Mouse (Mus musculus): ENCODE results near the gene Cyp26a1. TPM values are rescaled to one million over a fixed set of nuclear protein-coding genes. Genes with fewer than 3 reads are reported as not detected.

The Cyp26a1 gene
- total RNA-seq, 2 experiments from 2014 or later: 0.25 TPM; not detected in 1

DNA sequence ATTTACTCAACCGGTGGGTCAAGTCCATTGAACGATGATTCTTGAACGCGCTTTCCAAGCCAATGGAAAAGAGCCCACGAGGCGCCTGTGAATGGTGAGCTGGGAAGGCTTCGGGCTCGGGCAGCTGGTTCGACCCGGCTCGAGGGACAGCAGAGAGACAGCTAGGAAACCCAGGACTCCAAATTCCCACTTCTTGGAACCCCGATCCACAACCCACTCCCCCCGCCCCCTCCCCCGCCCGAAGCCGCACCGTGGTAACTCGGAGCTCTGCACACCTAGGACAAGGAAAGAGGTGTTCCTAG lies 312 bp upstream of the Cyp26a1 start:
- intact Hi-C loops (cut with DNase I): no loop called here

DNA sequence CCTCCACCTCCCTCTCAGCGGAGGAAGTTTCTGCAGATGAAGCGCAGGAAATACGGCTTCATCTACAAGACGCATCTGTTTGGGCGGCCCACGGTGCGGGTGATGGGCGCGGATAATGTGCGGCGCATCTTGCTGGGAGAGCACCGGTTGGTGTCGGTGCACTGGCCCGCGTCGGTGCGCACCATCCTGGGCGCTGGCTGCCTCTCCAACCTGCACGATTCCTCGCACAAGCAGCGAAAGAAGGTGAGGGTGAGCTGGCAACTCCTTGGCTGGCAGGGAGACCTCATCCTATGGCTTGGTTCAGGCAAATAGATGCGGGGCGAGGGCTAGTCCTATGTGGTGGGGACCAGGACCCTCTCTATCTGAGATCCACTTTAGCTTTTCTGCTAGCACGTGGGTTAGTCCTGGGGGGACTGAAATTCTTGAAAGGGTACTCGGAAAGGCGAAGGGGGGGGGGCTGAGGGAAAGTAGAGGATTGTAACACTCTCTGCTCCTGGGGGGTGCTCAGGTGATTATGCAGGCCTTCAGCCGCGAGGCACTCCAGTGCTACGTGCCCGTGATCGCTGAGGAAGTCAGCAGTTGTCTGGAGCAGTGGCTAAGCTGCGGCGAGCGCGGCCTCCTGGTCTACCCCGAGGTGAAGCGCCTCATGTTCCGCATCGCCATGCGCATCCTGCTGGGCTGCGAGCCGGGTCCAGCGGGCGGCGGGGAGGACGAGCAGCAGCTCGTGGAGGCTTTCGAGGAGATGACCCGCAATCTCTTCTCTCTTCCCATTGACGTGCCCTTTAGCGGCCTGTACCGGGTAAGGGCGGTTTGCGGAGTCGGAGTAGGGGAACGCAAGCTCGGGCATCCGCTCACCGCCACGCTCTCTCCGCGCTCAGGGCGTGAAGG lies 919 bp downstream of the Cyp26a1 start:
- intact Hi-C loops (cut with DNase I): no loop called here
- no peak for DNase-seq (ENCODE audit: low spot score in 2 of 2)

More for the DNA sequence above, 312 bp upstream of the Cyp26a1 start:
- no peak for DNase-seq (ENCODE audit: low spot score in 2 of 2)

DNA sequence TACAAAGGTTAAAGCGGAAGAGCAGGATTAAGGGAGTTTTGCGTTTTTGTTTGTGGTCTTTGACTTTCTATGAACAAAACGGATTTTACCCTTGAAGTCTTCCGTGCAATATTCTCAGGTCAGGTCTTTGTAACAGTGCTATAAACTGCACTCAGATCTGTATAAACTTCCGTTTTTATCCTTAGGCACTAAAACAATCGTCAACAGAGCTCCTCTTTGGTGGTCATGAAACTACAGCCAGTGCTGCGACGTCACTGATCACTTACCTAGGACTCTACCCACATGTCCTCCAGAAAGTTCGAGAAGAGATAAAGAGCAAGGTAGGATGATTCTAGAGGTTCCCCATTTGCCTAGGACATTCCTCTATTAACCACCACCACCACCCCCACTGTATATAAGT lies 2.1 kb downstream of the Cyp26a1 start:
- no peak for DNase-seq (ENCODE audit: low spot score in 2 of 2)
- intact Hi-C loops (cut with DNase I): no loop called here

DNA sequence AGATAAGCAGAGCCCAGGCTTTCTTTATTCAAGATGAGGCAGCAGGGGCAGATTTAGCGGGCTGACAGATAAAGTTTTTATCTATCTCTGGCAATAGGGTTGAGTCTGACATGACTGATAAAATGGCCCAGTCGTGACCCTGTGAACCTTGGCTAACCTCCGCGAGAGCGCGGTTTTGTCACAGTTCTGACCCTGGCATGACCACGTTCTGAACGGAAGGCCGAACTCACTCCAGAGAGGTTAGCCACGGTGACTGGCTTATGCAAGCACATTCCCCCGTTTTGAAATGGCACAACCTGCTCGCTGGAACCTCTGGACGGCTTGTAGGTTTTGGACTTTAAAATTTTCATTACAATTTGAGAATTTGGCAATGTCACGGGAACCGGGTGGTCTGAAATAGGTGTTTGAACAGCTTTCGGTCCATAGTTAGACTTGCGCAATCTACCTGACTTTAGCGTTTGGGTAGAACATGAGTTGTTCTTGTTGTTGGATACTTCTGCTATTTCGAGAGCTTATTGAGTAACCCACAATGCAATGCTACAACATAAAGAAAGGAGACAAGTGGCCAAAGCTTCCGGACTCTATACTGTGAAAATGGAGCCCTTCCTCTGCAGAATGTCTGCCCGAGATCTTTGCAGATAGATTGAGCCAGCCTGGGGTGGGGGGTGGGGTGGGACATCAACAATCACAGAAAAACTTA lies 4.9 kb downstream of the Cyp26a1 start:
- intact Hi-C loops (cut with DNase I): no loop called here
- no peak for DNase-seq (ENCODE audit: low spot score in 2 of 2)

DNA sequence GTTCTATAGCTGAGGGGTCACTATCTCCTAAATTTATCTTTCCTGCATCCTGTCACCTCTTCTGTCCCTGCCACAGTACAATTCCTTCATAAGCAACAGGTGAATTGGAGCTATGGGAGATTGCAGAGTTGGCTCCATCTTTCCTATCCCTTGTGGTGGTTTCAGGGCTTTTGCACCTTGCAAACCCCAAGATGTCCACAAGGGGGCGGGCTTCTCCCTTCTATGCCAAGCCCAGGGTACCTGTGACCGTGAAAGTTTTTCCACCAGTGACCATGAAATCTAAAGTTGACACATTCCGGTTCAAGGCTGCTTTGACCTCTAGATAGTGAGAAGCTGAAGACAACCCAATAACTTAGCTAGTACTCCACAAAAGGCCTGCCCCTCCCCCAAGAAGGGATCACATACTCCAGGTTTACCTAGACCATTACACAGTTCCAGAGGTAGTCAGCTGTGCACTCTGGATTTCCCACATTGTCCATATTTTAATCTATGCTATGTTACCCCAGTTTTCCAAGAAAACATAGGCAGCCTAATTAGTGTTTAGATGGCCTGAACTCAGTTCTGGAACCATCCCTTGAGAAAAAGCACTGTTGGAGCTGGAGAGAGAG lies 6.4 kb downstream of the Cyp26a1 start:
- intact Hi-C loops (cut with DNase I): loop anchor here (2.0 kb wide), 2 partner anchors 183 to 233 kb away; no protein-coding TSS in a partner anchor
- peak; percentile 69 to 72 for DNase-seq (ENCODE audit: low spot score in 2 of 2)

DNA sequence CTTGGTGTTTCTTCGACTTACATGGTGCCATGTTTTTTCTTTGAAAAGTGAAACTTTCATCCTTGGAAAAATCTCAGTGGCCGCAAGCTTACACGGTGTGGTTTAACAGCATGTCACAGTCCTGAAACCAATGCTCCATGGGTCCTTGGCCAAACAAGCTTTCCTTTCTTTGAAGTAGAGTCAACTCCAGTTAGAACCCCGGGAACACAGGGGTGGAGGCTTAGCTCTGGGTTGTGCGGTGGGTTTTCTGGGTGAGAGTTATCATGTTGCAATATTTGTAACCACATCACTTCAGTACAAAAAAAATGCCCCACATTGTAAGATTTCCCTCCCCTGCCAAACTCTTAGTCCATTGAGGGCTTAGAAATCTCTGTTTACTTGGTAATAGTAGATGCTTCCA lies 8.1 kb downstream of the Cyp26a1 start:
- intact Hi-C loops (cut with DNase I): loop anchor here (2.0 kb wide), 2 partner anchors 181 to 231 kb away; no protein-coding TSS in a partner anchor

DNA sequence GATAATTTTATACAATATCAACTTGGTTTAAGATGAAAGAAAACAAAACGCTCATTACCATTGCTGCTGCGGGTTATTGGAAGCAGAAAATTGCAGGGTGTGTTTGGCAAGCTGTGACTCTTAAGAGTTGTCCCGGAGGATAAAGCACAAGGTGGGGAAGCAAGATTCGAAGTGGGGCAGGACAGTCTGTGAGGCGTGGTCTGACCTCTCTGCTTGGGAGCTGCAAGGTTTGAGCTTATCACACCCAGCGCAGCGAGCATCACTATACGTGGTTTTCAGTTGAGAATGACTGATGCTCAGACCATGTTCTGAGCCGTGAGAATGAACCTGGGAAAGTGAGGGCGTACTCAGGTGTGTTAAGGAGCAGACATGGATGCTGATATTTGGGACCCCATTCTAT lies 17.1 kb downstream of the Cyp26a1 start:
- intact Hi-C loops (cut with DNase I): no loop called here
- no peak for DNase-seq (ENCODE audit: low spot score in 2 of 2)

More for the DNA sequence above, 8.1 kb downstream of the Cyp26a1 start:
- DNase-seq (ENCODE audit: low spot score in 2 of 2): no peak

DNA sequence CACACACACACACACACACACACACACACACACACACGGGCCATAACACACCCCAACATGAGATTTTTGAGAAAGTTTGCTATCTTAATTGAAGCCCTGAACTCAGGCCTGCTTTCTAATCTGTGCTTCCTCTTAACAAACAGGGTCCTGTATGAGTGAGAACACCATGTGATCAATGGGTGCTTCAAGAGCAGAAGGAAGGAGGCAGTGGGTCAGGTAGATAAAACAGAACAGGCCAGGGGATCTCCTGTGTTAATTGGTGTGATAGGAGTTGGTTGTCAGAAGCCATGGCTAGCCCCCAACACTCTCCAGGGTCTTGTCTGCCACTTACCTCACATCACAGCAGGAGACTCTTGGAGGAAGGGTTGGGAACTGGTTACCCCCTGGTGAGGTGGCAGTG lies 18.4 kb downstream of the Cyp26a1 start:
- intact Hi-C loops (cut with DNase I): no loop called here
- no peak for DNase-seq (ENCODE audit: low spot score in 2 of 2)

DNA sequence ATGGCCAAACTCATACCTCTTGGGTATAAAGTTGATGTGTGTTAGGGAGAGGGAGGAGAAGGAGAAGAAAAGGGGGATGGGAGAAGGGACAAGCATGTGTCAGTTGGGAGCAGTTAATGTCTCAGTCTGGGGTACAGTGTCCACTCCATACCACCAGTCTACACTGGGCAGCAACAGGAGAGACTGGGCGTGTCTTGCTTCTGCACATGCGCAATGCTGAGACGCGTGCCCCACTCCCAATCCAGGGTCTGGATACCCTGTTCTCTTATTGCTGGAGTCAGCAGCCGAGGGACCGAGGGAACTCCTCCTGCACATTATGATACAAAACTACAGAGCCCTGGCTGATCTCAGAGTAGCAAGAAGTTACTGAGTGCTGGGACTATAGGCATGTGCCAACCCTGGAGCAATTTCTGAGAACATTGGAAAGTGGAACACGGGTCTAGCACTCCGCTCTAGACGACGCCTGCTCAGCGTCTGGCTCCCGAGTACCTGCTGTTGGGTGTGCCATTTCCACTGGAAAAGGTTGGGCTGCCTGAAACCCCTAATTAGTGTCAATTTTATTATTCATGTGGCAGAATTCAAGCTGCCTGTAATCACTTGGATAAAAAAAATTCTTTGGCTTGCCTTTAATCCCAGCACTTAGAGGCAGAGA lies 19.1 kb downstream of the Cyp26a1 start:
- DNase-seq (ENCODE audit: low spot score in 2 of 2): no peak
- intact Hi-C loops (cut with DNase I): no loop called here

DNA sequence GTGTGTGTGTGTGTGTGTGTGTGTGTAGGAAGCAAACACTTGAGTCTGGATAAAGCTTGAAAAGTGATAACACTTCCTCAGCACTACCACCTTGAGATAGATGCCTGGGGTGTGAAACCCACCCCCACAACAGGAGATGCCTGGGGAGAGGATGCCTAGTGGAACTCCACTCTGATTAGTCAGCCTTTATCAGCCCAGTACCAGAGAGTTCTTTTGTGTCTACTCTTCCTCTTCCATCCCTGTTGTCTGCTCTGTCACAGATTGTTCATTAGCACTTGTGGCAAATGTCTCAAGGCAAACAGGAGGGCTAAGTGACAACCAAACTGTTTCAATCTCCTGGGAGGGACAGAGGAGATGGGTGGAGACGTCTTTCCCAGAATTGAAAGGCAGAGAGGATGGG lies 21.6 kb downstream of the Cyp26a1 start:
- DNase-seq (ENCODE audit: low spot score in 2 of 2): no peak
- intact Hi-C loops (cut with DNase I): no loop called here

DNA sequence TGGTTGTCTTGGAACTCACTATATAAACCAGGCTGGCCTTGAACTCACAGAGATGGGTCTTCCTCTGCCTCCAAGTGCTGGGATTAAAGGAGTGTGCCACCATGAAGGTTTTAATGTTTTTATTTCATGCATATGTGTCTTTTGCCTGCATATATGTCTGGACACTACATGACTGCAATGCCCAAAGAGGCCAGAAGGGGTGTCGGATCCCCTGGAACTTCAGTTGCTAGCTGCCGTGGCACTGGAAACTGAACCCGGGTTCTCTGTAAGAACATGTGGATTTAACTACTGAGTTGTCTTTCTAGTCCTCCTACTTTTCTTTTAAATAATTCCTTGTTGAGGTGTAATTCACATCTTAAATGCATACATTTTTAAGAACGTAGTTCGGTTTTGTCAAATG lies 27.0 kb downstream of the Cyp26a1 start:
- intact Hi-C loops (cut with DNase I): no loop called here
- no peak for DNase-seq (ENCODE audit: low spot score in 2 of 2)

DNA sequence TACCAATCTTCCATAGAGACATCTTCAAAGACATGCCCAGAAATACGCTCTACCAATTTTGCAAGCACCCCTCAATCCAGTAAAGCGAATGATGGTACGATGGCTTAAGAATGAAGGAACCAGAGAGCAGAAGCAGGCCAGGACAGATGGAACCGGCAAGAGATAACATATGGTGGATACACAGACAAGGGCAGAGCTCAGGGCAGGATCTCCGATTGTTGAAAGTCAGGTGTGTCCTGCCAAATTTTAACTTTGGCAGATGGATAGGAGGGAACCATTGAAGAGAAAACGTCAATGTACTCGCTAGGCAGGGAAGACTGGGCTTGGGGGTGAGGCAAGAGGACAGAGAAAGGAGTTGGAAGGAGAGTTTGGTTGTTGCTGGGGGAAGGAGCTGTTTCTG lies 29.0 kb downstream of the Cyp26a1 start:
- intact Hi-C loops (cut with DNase I): no loop called here
- no peak for DNase-seq (ENCODE audit: low spot score in 2 of 2)

DNA sequence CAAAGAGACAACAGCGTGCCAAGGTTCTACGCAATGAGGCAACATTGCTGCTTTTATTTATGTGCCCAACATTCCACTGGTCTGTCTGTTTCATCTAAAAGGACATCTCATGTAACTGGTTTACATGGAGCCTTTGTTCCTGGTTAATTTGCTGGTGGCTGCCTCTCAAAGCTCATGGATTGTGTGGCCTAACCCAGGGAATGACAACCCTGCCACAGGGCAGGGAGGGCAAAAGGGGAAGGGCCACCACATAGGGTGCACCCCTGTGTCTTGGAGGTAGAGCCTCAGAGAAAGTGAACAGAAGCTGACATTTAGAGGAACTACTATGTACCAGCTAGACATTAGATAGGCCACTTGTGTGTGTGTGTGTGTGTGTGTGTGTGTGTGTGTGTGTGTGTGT lies 29.8 kb downstream of the Cyp26a1 start:
- intact Hi-C loops (cut with DNase I): no loop called here
- no peak for DNase-seq (ENCODE audit: low spot score in 2 of 2)

DNA sequence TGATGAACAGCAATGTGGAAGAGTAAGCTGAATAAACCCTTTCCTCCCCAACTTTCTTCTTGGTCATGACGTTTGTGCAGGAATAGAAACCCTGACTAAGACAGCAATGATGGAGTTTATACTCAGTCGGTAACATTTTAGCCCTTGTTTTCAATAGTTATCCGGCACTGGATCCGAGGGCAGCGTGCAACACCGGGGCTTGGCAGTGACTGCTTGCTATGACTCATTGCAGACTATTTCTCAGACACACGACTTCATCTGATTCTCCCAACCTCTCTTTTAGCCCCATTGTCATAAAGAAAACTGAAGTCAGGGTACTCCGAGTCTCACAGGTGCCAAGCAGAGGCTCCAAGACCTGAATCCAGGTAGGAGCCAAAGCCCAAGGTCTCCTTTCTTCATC lies 37.8 kb downstream of the Cyp26a1 start:
- no peak for DNase-seq (ENCODE audit: low spot score in 2 of 2)
- intact Hi-C loops (cut with DNase I): no loop called here

DNA sequence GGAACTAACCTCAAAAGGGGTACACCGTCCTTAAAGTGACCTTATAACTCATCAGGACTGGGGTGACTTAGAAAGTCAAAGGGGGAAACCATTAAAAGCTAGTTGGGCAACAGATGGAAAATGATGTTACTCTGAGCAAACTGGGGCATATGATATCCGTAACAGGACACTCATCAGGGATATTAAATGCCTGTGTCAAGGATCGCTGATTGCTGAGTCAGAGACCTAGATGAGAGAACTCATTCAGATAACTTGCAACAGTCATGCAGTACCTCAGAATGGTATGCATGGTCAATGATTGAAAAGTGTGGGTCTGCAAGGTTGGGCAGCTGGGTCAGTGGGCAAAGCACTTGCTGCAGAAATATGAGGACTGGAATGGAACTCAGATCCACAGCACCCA lies 41.0 kb downstream of the Cyp26a1 start:
- no peak for DNase-seq (ENCODE audit: low spot score in 2 of 2)
- intact Hi-C loops (cut with DNase I): no loop called here

DNA sequence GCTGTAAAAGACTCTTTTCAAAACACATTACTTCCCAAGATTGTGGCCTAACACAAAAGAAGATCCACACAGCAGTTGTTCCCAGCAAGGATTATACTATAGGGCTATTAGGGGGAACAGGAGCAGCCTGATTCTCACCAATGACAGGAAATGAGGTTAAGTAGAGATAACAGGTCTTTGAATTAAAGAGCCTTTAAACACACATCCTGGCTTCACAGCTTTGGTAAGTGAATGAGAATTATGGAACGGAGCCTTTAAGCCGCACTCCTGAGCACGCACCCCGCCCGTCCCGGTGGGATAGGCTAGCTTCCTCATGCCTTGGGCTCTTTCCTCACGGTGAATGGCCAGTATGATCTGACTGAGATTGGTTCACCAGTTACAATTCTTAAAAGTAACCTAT lies 42.4 kb downstream of the Cyp26a1 start:
- DNase-seq (ENCODE audit: low spot score in 2 of 2): no peak
- intact Hi-C loops (cut with DNase I): no loop called here
